Mouse (Mus musculus) embryonic facial prominence, embryonic 11.5 days (tissue): ENCODE measurements around the gene Inpp5e. TPM values are rescaled to one million over a fixed set of nuclear protein-coding genes. Genes with fewer than 3 reads are reported as not detected.

Source experiments
- ATAC-seq: fragments of 200-750 bp; cut with Nextera tagmentation; replicated peaks from 2 replicates; pipeline ENCODE4 v1.8.0; 2017; ENCODE audit warnings: low read depth; ENCODE audit not compliant: insufficient number of reproducible peaks, low FRiP score, low TSS enrichment
- DNase-seq: peaks from one replicate; pipeline ENCODE4 v3.0.0-alpha.2; 2015; ENCODE audit warnings: low spot score
- H3K27ac ChIP-seq: fragments of 300-500 bp; sonication (generic); replicated peaks from 2 replicates; pipeline ENCODE4 v1.5.1; 2014; ENCODE audit warnings: mild to moderate bottlenecking, low read depth, low read length, control low read depth
- H3K27me3 ChIP-seq: fragments of 300-500 bp; sonication (generic); 2 replicates; pipeline ENCODE4 v1.6.1; 2014; ENCODE audit warnings: mild to moderate bottlenecking, low read length, moderate library complexity, mixed read lengths; ENCODE audit not compliant: control insufficient read depth, insufficient read depth
- H3K36me3 ChIP-seq: fragments of 300-500 bp; sonication (generic); replicated peaks from 2 replicates; pipeline ENCODE4 v1.6.1; 2014; ENCODE audit warnings: low read depth, mild to moderate bottlenecking, low read length, moderate library complexity, mixed read lengths; ENCODE audit not compliant: control insufficient read depth, insufficient read depth
- H3K4me1 ChIP-seq: fragments of 300-500 bp; sonication (generic); 2 replicates; pipeline ENCODE4 v1.6.1; 2014; ENCODE audit warnings: low read length, mixed read lengths; ENCODE audit not compliant: control insufficient read depth, insufficient read depth
- H3K4me2 ChIP-seq: fragments of 300-500 bp; sonication (generic); 2 replicates; pipeline ENCODE4 v1.6.1; 2014; ENCODE audit warnings: low read depth, mild to moderate bottlenecking, control low read depth, low read length, moderate library complexity
- H3K4me3 ChIP-seq: fragments of 300-500 bp; sonication (generic); 2 replicates; pipeline ENCODE4 v1.5.1; 2014; ENCODE audit warnings: low read depth, low read length, control low read depth
- H3K9ac ChIP-seq: fragments of 300-500 bp; sonication (generic); replicated peaks from 2 replicates; pipeline ENCODE4 v1.6.1; 2014; ENCODE audit warnings: mild to moderate bottlenecking, control low read depth, low read length
- H3K9me3 ChIP-seq: fragments of 300-500 bp; sonication (generic); replicated peaks from 2 replicates; pipeline ENCODE4 v1.6.1; 2016; ENCODE audit warnings: mild to moderate bottlenecking, low read length, inconsistent platforms, mixed read lengths; ENCODE audit not compliant: control insufficient read depth
- WGBS: fragments of 180-500 bp; shearing (Covaris S2); extraction: QIAGEN DNeasy Blood & Tissue Kit; methylation state at CpG from one replicate; pipeline ENCODE4 v1.1.7; 2014; 5-methylcytosine and 5-hydroxymethylcytosine counted together
- polyA plus RNA-seq: library from polyadenylated mRNA; unstranded; fragments of >200 nt; fragmentation: Nextera tagmentation; extraction: Ambion mirVana; gene quantifications from 2 replicates; pipeline ENCODE4 v1.2.1, GENCODE M21; 2014

The Inpp5e gene
- polyA plus RNA-seq, 1 experiment from 2014 or later: 19.0 TPM

DNA sequence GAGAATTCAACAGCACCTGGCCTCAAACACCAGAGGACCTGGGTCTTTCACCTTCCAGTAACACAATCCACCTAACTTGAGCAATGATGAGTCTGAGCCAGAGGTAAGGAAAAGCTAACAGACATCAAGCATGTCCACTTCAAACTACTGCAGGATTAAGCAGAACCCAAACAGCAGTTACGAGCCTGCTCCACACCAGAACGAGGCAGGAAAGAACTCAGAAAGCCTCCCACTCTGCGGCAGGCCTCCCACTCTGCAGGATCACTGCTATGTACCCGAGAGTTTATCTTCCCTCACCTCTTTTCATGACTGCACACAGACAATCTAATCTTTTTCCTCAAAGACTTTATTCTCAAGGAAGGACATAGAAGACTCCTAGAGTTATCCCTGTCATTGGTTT is 28.2 kb upstream of the Inpp5e start:
- no peaks in the 10 kb centered on the region for H3K9me3 ChIP-seq
- H3K36me3 ChIP-seq: peaks cover 16% of the 10 kb centered on the region
- H3K4me1 ChIP-seq: no peaks in the 10 kb centered on the region
- no peak overlapping the region for H3K4me2 ChIP-seq
- no peaks in the 10 kb centered on the region for H3K27me3 ChIP-seq
- ATAC-seq: no peak
- H3K27ac ChIP-seq: no peak overlapping the region
- peak overlapping the region; percentile 18; the same call in 1 of the 2 replicates for H3K9ac ChIP-seq
- no peak overlapping the region for H3K4me3 ChIP-seq
- WGBS: 76% methylated on average over 4 of the region's 4 CpGs
- DNase-seq: no peak

DNA sequence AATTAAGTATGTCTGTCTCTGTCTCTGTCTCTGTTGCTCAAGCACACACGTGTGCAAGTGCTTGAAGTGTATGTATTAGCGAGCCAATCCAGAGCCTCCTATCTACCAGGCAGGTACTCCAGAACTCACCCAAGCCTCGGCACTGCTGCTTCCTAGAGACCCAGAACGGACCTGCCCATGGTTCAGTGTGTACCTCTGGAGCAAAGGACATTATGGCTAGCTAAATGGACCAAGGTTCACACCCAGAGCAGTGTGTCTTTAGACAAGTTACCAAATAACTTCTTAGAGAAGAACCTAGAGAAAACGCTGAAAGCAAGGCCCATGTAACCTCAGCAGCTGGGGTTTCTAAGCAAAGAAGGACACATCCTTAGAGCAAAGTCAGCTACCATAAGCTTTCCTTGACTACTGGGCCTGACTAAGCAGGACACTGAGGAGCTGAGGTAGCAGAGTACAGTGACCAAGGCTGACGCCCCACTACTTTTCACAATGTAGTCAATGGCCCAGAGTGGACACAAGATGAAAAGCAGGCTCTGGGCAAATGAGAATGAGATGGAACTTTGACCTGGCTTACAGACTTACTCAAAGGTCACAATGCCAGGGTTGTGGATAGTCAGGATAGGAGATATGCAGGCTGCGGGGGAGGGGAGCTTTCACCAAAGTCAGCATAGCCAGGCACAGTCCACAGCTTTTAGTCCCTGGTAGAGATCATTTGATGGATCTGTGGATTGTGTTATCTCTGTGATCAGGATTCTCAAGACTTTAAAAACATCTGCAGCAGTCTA is 26.0 kb upstream of the Inpp5e start:
- ATAC-seq: no peak
- Histone ChIP-seq H3K27ac (no peak overlapping the region), H3K27me3 (no peaks in the 10 kb centered on the region), H3K4me2 (no peak overlapping the region), H3K9ac (no peak overlapping the region), H3K4me3 (no peak overlapping the region), H3K4me1 (no peaks in the 10 kb centered on the region), H3K36me3 (peaks cover 12% of the 10 kb centered on the region), H3K9me3 (no peaks in the 10 kb centered on the region)
- DNase-seq: no peak
- WGBS: 89% methylated on average over 7 of the region's 7 CpGs

DNA sequence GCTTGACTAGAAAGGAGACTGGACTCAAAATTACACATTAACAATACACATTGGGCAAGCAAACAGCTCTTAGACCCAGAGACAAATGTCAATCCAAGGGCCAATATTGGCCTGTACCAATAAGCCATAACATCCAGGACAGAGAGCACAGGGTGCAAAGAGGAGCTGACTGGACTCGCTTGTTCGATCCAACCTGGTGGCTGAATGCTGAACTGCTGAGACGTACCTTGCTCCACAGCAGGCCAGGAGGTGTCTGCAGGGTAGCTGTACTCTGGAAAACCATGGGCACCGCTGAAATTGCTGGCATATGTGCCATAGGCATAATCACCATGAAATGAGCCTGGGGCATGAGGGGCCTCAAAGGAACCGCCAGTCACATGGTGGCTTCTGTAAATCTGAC is 20.8 kb upstream of the Inpp5e start:
- no peak for ATAC-seq

DNA sequence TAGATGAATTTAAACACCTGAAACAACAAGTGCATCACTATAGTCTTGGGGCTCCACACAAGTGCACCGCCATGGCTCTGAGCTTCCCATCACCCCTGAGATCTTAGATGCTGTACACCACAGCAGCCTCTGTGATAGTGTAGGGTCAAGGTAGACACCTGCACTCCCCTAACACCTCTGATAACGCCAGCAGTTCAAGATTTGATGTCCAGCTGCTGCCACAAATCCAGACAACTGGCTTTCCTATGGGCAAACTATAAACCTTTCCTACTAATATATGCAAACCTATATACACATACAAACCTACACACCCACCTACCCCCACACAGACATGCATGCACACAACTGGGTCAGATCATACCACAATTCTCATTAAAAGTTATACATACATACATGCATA is 15.5 kb upstream of the Inpp5e start:
- no peak for ATAC-seq
- H3K4me2 ChIP-seq: no peak overlapping the region
- no peak for DNase-seq
- no peak overlapping the region for H3K27ac ChIP-seq
- peaks cover 10% of the 10 kb centered on the region for H3K36me3 ChIP-seq
- H3K4me1 ChIP-seq: no peaks in the 10 kb centered on the region
- no peaks in the 10 kb centered on the region for H3K9me3 ChIP-seq
- no peak overlapping the region for H3K4me3 ChIP-seq
- WGBS: 91% methylated on average over 2 of the region's 2 CpGs
- no peaks in the 10 kb centered on the region for H3K27me3 ChIP-seq
- H3K9ac ChIP-seq: no peak overlapping the region

More for the DNA sequence above, 20.8 kb upstream of the Inpp5e start:
- Histone ChIP-seq H3K27ac (no peak overlapping the region), H3K36me3 (peaks cover 10% of the 10 kb centered on the region), H3K9ac (no peak overlapping the region), H3K4me3 (no peak overlapping the region), H3K9me3 (no peaks in the 10 kb centered on the region), H3K4me1 (no peaks in the 10 kb centered on the region), H3K4me2 (no peak overlapping the region), H3K27me3 (no peaks in the 10 kb centered on the region)
- DNase-seq: no peak
- 91% methylated on average over 5 of the region's 5 CpGs for WGBS

DNA sequence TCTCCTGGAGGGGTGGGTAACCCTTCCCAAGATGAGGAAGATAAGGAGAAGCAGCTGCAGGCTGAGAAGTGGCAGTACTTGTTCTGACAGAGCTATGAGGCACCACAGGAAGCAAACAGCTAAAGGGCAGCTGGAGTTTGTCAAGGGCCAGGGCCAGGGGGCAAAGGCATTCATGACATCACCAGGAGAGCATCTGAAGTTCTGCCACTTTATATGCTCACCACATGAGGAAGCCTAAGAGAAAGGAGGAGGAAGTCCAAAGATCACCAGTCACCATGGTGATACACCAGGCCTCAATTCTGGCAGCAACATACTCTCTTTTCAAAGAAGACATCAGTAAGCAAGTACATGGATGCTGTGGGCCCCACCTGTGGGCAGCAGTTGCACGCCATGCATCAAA is 14.1 kb upstream of the Inpp5e start:
- no peak overlapping the region for H3K4me2 ChIP-seq
- H3K9me3 ChIP-seq: no peaks in the 10 kb centered on the region
- no peak overlapping the region for H3K27ac ChIP-seq
- no peaks in the 10 kb centered on the region for H3K4me1 ChIP-seq
- no peak overlapping the region for H3K4me3 ChIP-seq
- ATAC-seq (no peak), DNase-seq (no peak)
- no peaks in the 10 kb centered on the region for H3K27me3 ChIP-seq
- WGBS: 100% methylated on average over 1 of the region's 1 CpGs
- no peak overlapping the region for H3K9ac ChIP-seq
- peaks cover 6% of the 10 kb centered on the region for H3K36me3 ChIP-seq

DNA sequence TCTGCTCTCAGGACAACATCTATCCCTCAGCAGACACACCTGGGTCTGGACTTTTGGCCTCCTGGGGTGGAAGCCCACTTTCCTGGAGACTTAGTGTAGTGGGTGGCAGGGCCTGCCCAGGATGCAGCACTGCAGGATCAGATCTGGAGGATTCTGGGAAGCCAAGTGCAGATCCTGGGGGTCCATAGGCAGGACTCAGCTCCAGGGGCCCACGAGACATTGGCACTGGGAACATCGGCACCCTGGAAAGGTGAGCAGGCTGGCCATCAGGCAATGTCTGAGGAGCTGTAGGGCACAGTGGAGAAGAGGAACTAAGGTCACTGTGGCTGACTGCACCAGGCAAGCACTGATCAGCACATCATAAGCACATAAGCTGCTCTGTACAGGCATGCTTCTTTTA is 13.0 kb upstream of the Inpp5e start:
- Histone ChIP-seq H3K27me3 (no peaks in the 10 kb centered on the region), H3K9ac (no peak overlapping the region)
- WGBS: 96% methylated on average over 2 of the region's 2 CpGs

DNA sequence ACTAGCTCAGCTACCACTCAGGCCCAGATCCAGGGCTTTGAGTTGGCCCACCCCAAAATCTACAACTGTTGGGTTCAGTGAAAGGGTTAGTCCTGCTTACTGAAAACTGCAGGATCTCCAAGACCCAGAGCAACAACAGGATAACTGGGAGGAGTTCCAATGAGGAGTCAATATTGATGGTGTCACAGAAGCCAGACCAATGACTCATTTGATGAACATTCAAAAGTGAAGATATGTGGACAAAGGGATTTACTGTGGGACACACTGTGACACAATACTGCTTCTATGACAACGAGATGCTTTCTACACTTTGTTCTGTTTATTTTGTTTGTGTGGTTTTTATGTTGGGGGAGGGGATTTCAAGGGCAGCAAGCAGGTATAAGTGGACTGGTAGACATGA is 9.1 kb upstream of the Inpp5e start:
- Histone ChIP-seq H3K4me3 (no peak overlapping the region), H3K27me3 (no peaks in the 10 kb centered on the region), H3K27ac (no peak overlapping the region), H3K4me2 (no peak overlapping the region), H3K9me3 (no peaks in the 10 kb centered on the region), H3K36me3 (peaks cover 9% of the 10 kb centered on the region), H3K9ac (no peak overlapping the region), H3K4me1 (no peaks in the 10 kb centered on the region)
- WGBS: 81% methylated on average over 1 of the region's 1 CpGs
- no peak for DNase-seq
- no peak for ATAC-seq

More for the DNA sequence above, 13.0 kb upstream of the Inpp5e start:
- no peaks in the 10 kb centered on the region for H3K9me3 ChIP-seq
- no peak overlapping the region for H3K4me2 ChIP-seq
- ATAC-seq (no peak), DNase-seq (no peak)
- H3K27ac ChIP-seq: no peak overlapping the region
- H3K4me1 ChIP-seq: no peaks in the 10 kb centered on the region
- H3K36me3 ChIP-seq: peaks cover 6% of the 10 kb centered on the region
- H3K4me3 ChIP-seq: no peak overlapping the region

DNA sequence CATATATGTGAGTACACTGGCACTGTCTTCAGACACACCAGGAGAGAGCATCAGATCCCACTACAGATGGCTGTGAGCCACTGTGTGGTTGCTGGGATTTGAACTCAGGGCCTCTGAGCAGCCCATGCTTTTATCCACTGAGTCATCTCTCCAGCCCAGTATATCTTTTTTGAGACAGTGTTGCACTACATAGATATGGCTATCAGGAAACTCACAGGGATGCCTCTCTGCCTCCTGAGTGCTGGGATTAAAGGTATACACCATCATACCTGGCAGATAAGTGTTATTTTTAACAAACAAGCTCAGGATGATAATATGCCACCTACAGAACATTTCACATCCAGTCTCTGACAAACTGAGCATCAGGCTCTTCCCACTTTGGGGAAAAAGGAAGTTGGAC is 8.1 kb upstream of the Inpp5e start:
- H3K9ac ChIP-seq: no peak overlapping the region
- peaks cover 7% of the 10 kb centered on the region for H3K36me3 ChIP-seq
- no peak overlapping the region for H3K4me2 ChIP-seq
- no peak overlapping the region for H3K27ac ChIP-seq
- no peaks in the 10 kb centered on the region for H3K27me3 ChIP-seq
- ATAC-seq: no peak
- DNase-seq: no peak
- no peaks in the 10 kb centered on the region for H3K9me3 ChIP-seq
- no peaks in the 10 kb centered on the region for H3K4me1 ChIP-seq
- no peak overlapping the region for H3K4me3 ChIP-seq
